Mouse (Mus musculus) thymus, postnatal 14 days (tissue): ENCODE measurements around the gene Gm3460.
"Not testable (repeated sequence)": the region's sequence is repeated elsewhere in the genome, so short reads cannot be mapped to it uniquely, and the experiment has no call there.

Source experiments
- DNase-seq: peaks from one replicate; pipeline ENCODE4 v3.0.0; 2021

The Gm3460 gene

GRCm38 (mm10) chr14:6622318-6622717 lies at the start of gene Gm3460:
Gm3460 (minus strand) TSS chr14:6622418.
- not testable (repeated sequence) for DNase-seq

- DNase-seq: peak; percentile 3
Measured at GRCm38 (mm10) chr14:6606436-6606835, 15.8 kb downstream of the Gm3460 start.

- peak; percentile 25 for DNase-seq
Measured at GRCm38 (mm10) chr14:6605004-6605403, 17.2 kb downstream of the Gm3460 start.

GRCm38 (mm10) chr14:6604551-6604950 lies 17.7 kb downstream of the Gm3460 start:
- peak; percentile 1 for DNase-seq

- DNase-seq: not testable (repeated sequence)
Measured at GRCm38 (mm10) chr14:6590513-6590912, 31.7 kb downstream of the Gm3460 start, which contains the start of gene Gm3629. Gm3629 (minus strand) TSS chr14:6590613.
